Mouse (Mus musculus) spleen, postnatal 14 days (tissue): ENCODE data around the gene Pla2r1.

Experiments used
- DNase-seq, 2 experiments: peaks; one replicate each; pipeline ENCODE4 v3.0.0; 2021 to 2022; ENCODE audit warnings: low spot score in 2 of 2

Gene Pla2r1

GRCm38 (mm10) chr2:60500583-60501116 is 52.5 kb downstream of the Pla2r1 start:
- no peak for DNase-seq

GRCm38 (mm10) chr2:60479906-60480305 is 73.2 kb downstream of the Pla2r1 start:
- DNase-seq, result no peak

GRCm38 (mm10) chr2:60478778-60479177 is 74.3 kb downstream of the Pla2r1 start:
- no peak for DNase-seq

- DNase-seq, result no peak
Observed at GRCm38 (mm10) chr2:60468901-60469770, 84.0 kb downstream of the Pla2r1 start.

GRCm38 (mm10) chr2:60452376-60452775 is 100.7 kb downstream of the Pla2r1 start:
- DNase-seq, result no peak

GRCm38 (mm10) chr2:60451119-60451773 is 101.9 kb downstream of the Pla2r1 start:
- DNase-seq, result no peak

- no peak for DNase-seq
Observed at GRCm38 (mm10) chr2:60449732-60450131, 103.4 kb downstream of the Pla2r1 start.

GRCm38 (mm10) chr2:60444711-60445509 is 108.2 kb downstream of the Pla2r1 start:
- no peak for DNase-seq

- no peak for DNase-seq
Observed at GRCm38 (mm10) chr2:60443279-60443678, 109.8 kb downstream of the Pla2r1 start.

- DNase-seq, result no peak
Observed at GRCm38 (mm10) chr2:60441875-60442274, 111.2 kb downstream of the Pla2r1 start.

GRCm38 (mm10) chr2:60436802-60437201 is 116.3 kb downstream of the Pla2r1 start:
- DNase-seq, result no peak

- DNase-seq, result no peak
Observed at GRCm38 (mm10) chr2:60430315-60431021, 122.6 kb downstream of the Pla2r1 start.

- DNase-seq, result peak in 1 of 2 experiments; percentile 60
Observed at GRCm38 (mm10) chr2:60418075-60418474, 135.0 kb downstream of the Pla2r1 start.

GRCm38 (mm10) chr2:60414334-60414733 is 138.8 kb downstream of the Pla2r1 start:
- DNase-seq, result no peak

GRCm38 (mm10) chr2:60413006-60413650 is 140.0 kb downstream of the Pla2r1 start:
- DNase-seq, result no peak

- DNase-seq, result no peak
Observed at GRCm38 (mm10) chr2:60411181-60411580, 141.9 kb downstream of the Pla2r1 start.

- no peak for DNase-seq
Observed at GRCm38 (mm10) chr2:60409989-60410763, 142.9 kb downstream of the Pla2r1 start.

- no peak for DNase-seq
Observed at GRCm38 (mm10) chr2:60409194-60409593, 143.9 kb downstream of the Pla2r1 start.

- DNase-seq, result no peak
Observed at GRCm38 (mm10) chr2:60407387-60407786, 145.7 kb downstream of the Pla2r1 start.

- no peak for DNase-seq
Observed at GRCm38 (mm10) chr2:60405431-60405830, 147.7 kb downstream of the Pla2r1 start.
